Mouse (Mus musculus): ENCODE data around the gene Tbc1d4. TPM values are rescaled to one million over a fixed set of nuclear protein-coding genes. Genes with fewer than 3 reads are reported as not detected.

The Tbc1d4 gene
- polyA plus RNA-seq, 1 experiment from 2014 or later, result 8.5 TPM

DNA sequence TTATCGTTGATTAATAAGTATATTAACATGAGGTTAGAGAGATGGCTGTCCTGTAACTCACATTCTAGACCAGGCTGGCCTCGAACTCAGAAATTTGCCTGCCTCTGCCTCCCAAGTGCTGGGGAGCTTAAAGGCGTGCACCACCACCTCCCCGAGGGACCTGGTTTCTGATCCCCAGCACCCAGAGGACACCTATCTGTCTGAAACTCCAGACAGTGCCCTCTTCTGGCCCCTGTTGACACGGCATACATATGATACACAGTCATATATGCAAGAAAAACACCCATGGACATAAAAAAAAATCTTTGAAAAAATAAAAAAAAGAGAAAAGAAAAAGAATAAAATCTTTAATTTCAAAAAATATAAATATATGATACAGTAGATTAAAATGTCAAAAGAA lies 8.7 kb upstream of the Tbc1d4 start:
- WGBS, result 87% methylated on average over 5 of the region's 5 CpGs
- Histone ChIP-seq H3K27ac (replicated peaks) (no peak overlapping the region), H3K4me3 (no peak overlapping the region), H3K9me3 (no peaks in the 10 kb centered on the region), H3K9ac (replicated peaks) (no peak overlapping the region), H3K36me3 (no peaks in the 10 kb centered on the region), H3K27me3 (no peaks in the 10 kb centered on the region), H3K4me1 (no peaks in the 10 kb centered on the region), H3K4me2 (replicated peaks) (no peak overlapping the region)
- ATAC-seq (ENCODE audit: low FRiP score, low read depth), result no peak

DNA sequence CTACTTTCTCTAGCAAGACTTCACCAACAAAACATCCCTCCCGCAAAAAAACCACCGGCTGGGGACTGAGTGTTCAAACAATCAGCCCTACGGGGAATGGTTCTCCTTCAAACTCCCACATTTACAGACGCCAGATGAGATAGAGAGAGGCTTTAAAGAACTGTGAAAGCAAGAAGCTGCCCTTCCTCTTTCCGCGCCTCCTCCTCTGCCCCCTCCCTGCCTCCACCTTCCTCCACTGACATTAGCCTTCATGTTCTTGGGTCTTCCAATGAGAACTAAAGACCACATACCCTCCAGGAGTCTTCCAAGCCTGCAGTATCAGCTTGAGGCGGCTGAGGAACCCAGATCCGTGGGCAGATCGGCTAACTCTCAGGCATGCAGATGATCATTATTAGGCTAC lies 7.2 kb upstream of the Tbc1d4 start:
- no peak for ATAC-seq (ENCODE audit: low FRiP score, low read depth)
- WGBS, result 78% methylated on average over 9 of the region's 9 CpGs
- no peaks in the 10 kb centered on the region for H3K36me3 ChIP-seq
- H3K4me1 ChIP-seq, result no peaks in the 10 kb centered on the region
- H3K4me2 ChIP-seq (replicated peaks), result no peak overlapping the region
- H3K9me3 ChIP-seq, result no peaks in the 10 kb centered on the region
- H3K27ac ChIP-seq (replicated peaks), result no peak overlapping the region
- no peaks in the 10 kb centered on the region for H3K27me3 ChIP-seq
- no peak overlapping the region for H3K4me3 ChIP-seq
- no peak overlapping the region for H3K9ac ChIP-seq (replicated peaks)

DNA sequence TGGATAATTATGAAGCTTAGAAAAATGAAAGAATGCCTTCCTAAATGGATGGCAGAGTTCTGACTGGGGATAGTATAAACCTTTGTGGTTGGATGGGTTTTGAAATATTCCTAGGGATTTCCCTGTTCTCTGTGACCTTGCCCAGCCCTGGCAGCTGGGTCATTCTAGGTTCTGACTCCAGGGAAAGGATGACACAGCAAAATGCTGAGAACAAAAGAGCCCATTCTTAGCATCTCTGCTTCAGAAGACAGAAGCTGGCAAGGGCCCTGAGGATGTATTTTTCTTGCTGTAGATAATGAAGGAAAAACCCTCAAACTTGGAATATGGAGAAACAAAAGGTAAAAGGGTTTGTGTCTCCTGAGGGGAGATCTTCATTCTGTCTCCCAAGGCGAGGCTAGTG lies 4.2 kb upstream of the Tbc1d4 start:
- no peak overlapping the region for H3K4me2 ChIP-seq (replicated peaks)
- no peak for ATAC-seq (ENCODE audit: low FRiP score, low read depth)
- 52% methylated on average over 1 of the region's 1 CpGs for WGBS
- no peak overlapping the region for H3K27ac ChIP-seq (replicated peaks)
- H3K9me3 ChIP-seq, result no peaks in the 10 kb centered on the region
- no peak overlapping the region for H3K9ac ChIP-seq (replicated peaks)
- no peak overlapping the region for H3K4me3 ChIP-seq
- H3K36me3 ChIP-seq, result no peaks in the 10 kb centered on the region
- peaks cover 3% of the 10 kb centered on the region for H3K27me3 ChIP-seq
- no peaks in the 10 kb centered on the region for H3K4me1 ChIP-seq

DNA sequence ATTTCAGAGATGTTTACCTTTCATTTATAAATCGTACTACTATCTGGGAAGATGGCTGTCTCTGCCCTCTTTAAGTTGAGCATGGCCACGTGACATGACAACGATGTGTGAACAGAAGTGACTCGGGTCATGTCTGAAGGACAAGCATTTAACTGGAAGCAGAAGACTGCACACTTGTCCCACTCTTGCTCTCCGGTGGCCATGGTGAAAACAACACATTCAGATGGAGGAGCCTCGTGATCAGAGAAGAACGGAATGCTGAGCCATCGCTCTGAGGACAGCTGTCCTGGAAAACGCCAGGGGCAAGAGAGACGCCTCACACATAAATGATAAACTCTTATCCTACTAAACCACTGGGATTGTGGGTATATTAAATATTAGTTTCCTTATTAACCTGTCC lies 1.7 kb upstream of the Tbc1d4 start:
- H3K27me3 ChIP-seq, result peaks cover 18% of the 10 kb centered on the region
- no peak overlapping the region for H3K4me3 ChIP-seq
- ATAC-seq (ENCODE audit: low FRiP score, low read depth), result no peak
- no peak overlapping the region for H3K4me2 ChIP-seq (replicated peaks)
- H3K9ac ChIP-seq (replicated peaks), result no peak overlapping the region
- 87% methylated on average over 10 of the region's 10 CpGs for WGBS
- H3K9me3 ChIP-seq, result no peaks in the 10 kb centered on the region
- no peaks in the 10 kb centered on the region for H3K36me3 ChIP-seq
- H3K4me1 ChIP-seq, result peaks cover 8% of the 10 kb centered on the region; the same call in 1 of the 2 replicates
- no peak overlapping the region for H3K27ac ChIP-seq (replicated peaks)

DNA sequence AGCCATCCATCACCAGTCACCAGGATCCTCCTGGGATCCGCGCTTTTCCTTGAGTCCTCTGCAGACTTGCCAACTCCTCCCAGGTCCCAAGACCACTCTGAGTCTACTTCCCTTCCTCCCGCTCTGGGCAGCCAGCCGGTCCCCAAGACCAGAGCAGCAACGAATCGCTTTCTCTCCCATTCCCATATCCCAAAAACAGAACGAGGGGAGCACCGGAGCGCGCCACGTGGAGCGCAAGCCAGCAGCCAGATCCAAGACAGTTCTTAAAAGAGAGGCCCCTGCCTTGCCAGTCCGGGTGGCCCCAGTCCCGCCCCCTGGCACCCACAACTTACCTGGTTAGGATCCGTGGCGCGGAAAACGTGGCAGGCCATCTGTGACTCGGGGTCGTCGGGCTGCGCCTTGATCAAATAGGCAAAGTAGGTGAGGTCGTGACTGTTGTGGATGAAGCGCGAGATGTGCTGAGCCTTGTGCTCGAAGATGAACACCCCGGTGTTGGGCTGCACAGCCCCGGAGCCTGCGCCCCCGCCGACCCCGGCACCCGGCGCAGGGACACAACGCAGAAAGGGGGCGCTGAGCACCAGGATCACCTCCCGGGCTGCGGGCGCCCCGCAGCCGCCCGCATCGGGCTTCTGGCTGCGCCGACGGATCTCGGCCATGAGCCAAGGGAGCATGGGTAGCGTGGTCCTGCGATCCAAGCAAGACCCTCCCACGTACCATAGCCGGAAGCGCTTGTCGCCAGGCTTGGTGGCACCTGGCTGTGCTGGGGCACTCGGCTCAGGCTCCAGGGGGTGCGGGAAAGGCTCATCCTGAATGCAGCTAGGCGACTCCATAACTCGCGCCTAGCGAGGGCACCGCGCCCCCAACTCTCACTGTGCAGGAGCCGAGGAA lies 1.1 kb downstream of the Tbc1d4 start:
- peaks cover 18% of the 10 kb centered on the region for H3K27me3 ChIP-seq
- peak overlapping the region; percentile 70 for H3K4me3 ChIP-seq
- no peaks in the 10 kb centered on the region for H3K9me3 ChIP-seq
- H3K27ac ChIP-seq (replicated peaks), result no peak overlapping the region
- H3K36me3 ChIP-seq, result no peaks in the 10 kb centered on the region
- ATAC-seq (ENCODE audit: low FRiP score, low read depth), result peak; percentile 59
- H3K4me1 ChIP-seq, result peaks cover 8% of the 10 kb centered on the region; the same call in 1 of the 2 replicates
- peak overlapping the region; percentile 98 for H3K4me2 ChIP-seq (replicated peaks)
- peak overlapping the region; percentile 63 for H3K9ac ChIP-seq (replicated peaks)
- under 1% methylated on average over 62 of the region's 62 CpGs for WGBS

DNA sequence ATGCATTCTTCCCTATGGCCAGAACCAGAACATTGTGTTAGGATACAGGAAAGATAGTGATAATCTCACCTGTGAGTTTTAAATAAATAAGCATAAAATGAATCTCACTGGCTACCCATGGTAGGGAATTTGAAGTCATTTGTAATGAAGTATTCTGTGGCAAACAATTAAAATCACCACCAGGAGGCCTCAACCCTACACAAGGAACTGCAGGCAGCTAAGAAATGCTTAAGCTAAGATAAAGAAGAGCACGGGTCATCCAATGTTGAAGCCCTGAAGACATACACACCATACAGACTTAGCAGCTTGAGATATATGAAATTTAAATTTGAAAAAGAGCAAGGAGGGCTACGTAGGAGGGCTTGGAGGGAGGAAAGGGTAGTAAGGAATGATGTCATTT lies 3.1 kb downstream of the Tbc1d4 start:
- H3K4me2 ChIP-seq (replicated peaks), result no peak overlapping the region
- no peak for ATAC-seq (ENCODE audit: low FRiP score, low read depth)
- peaks cover 18% of the 10 kb centered on the region for H3K27me3 ChIP-seq
- H3K27ac ChIP-seq (replicated peaks), result no peak overlapping the region
- peaks cover 8% of the 10 kb centered on the region; the same call in 1 of the 2 replicates for H3K4me1 ChIP-seq
- 60% methylated on average over 2 of the region's 2 CpGs for WGBS
- no peaks in the 10 kb centered on the region for H3K9me3 ChIP-seq
- H3K9ac ChIP-seq (replicated peaks), result no peak overlapping the region
- no peaks in the 10 kb centered on the region for H3K36me3 ChIP-seq
- H3K4me3 ChIP-seq, result no peak overlapping the region

DNA sequence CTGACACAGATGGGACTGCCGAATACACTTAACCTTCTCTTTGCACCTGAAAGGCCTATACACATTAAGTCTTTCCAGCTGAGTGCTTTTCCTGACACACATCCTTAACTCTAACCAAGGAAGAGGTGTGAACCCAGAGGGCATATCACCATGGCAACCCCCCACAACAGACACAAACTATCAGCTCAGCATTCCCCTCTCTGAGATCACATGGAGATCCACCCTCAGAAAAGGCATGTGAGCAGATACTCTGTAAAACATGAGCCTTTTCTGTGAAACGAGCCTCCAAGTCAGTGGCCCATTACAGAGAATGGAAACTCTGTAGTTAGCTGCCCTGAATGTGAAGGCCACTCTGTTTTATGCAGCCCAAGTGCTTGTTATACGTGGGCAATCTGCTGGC lies 6.1 kb downstream of the Tbc1d4 start:
- H3K27me3 ChIP-seq, result peaks cover 12% of the 10 kb centered on the region
- ATAC-seq (ENCODE audit: low FRiP score, low read depth), result no peak
- WGBS, result 44% methylated on average over 3 of the region's 3 CpGs
- H3K36me3 ChIP-seq, result no peaks in the 10 kb centered on the region
- H3K4me2 ChIP-seq (replicated peaks), result no peak overlapping the region
- no peak overlapping the region for H3K27ac ChIP-seq (replicated peaks)
- no peak overlapping the region for H3K4me3 ChIP-seq
- H3K9ac ChIP-seq (replicated peaks), result no peak overlapping the region
- H3K9me3 ChIP-seq, result no peaks in the 10 kb centered on the region
- peaks cover 6% of the 10 kb centered on the region; the same call in 1 of the 2 replicates for H3K4me1 ChIP-seq

DNA sequence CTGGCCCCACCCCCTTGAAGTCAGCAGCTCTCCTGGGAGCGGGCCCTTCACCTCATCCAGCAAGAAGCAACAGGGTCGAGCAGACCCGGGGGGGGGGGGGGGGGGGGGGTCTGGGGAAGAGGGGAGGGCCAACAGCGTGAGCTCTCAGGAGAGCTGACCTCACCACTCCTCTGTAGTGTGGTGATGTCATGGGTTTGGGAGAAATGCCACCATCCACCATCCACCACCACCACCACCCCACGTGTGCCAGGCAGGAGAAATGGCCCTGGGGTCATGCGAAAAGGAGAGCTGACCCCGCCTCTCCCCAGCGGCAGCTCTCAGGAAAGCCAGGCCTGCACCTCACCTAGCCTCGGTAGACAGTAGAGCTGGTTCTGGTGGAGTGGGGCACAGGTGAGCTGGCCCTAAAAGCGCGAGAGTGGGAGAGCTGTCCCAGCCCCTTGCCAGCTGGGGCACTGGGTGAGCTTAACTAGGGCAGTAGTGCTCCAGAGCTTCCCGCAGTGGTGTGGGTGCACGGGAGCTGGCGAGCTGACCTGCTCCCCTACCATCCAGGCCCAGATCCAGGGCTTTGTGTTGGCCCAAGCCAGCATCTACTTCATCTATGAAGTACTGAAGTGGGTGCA lies 11.8 kb downstream of the Tbc1d4 start:
- H3K36me3 ChIP-seq, result no peaks in the 10 kb centered on the region
- no peak overlapping the region for H3K9ac ChIP-seq (replicated peaks)
- ATAC-seq (ENCODE audit: low FRiP score, low read depth), result peak; percentile 27

DNA sequence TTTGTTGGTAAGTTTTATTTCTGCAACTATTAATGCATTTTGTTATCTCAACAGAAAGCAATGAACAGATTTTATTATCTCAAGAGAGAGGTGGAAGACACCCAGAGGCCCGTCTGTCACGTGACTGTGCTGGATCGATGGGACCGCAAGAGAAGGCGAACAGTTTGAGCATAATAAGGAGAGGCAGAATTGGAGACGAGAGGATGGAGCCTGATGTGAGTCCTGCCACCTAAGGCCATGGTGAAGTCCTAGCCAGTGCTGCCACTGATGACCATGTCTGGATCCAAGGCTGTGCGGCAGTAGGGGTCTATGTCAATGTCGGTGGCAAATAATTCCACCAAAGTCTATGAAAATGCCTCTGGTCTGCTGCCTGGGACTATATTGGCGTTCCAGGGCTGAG lies 12.3 kb downstream of the Tbc1d4 start:
- Histone ChIP-seq H3K4me3 (no peak overlapping the region), H3K9ac (replicated peaks) (no peak overlapping the region), H3K27ac (replicated peaks) (no peak overlapping the region), H3K36me3 (no peaks in the 10 kb centered on the region), H3K4me1 (no peaks in the 10 kb centered on the region), H3K27me3 (no peaks in the 10 kb centered on the region), H3K4me2 (replicated peaks) (no peak overlapping the region), H3K9me3 (no peaks in the 10 kb centered on the region)
- no peak for ATAC-seq (ENCODE audit: low FRiP score, low read depth)
- 97% methylated on average over 9 of the region's 9 CpGs for WGBS

More for the DNA sequence above, 11.8 kb downstream of the Tbc1d4 start:
- Histone ChIP-seq H3K4me2 (replicated peaks) (no peak overlapping the region), H3K4me3 (no peak overlapping the region), H3K4me1 (no peaks in the 10 kb centered on the region), H3K27ac (replicated peaks) (no peak overlapping the region), H3K27me3 (no peaks in the 10 kb centered on the region), H3K9me3 (no peaks in the 10 kb centered on the region)
- WGBS, result 90% methylated on average over 12 of the region's 14 CpGs

DNA sequence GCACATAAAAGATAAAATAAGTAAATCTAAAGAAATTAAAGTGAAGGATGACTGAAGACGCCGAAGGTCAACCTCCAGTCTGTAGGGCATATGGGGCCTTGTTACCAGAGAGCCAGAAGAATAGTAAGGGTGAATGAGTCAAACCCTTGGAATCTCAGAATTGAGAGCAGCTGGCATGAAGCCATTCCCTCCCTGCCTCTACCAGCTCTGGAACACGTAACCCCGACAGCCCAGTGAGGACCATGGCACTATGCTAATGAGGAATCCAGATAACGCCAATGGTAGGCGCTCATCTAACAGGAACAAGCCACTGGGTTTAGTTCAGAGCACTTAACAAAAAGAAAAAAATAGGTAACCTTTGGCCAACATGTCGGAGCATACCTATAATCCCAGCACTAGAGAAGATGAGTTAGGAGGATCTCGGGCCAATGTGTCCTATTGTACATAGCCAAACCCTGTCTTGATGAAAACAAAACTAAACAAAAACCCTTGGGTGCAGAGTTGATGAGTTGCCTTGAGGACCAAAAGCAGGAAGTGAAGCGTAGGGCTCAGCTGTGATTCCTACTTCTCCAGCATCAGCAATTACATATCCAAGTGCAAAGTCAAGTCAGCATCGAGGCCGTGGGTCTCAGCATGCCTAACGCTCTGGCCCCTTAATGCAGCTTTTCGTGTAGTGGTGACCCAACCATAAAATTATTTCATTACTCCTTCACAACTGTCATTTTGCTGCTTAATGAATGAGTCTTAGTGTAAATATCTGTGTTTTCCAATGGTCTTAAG lies 13.5 kb downstream of the Tbc1d4 start:
- H3K9me3 ChIP-seq, result no peaks in the 10 kb centered on the region
- no peak overlapping the region for H3K27ac ChIP-seq (replicated peaks)
- H3K4me1 ChIP-seq, result no peaks in the 10 kb centered on the region
- 94% methylated on average over 13 of the region's 13 CpGs for WGBS
- H3K9ac ChIP-seq (replicated peaks), result no peak overlapping the region
- no peaks in the 10 kb centered on the region for H3K36me3 ChIP-seq
- no peak overlapping the region for H3K4me2 ChIP-seq (replicated peaks)
- ATAC-seq (ENCODE audit: low FRiP score, low read depth), result no peak
- no peaks in the 10 kb centered on the region for H3K27me3 ChIP-seq
- H3K4me3 ChIP-seq, result no peak overlapping the region

DNA sequence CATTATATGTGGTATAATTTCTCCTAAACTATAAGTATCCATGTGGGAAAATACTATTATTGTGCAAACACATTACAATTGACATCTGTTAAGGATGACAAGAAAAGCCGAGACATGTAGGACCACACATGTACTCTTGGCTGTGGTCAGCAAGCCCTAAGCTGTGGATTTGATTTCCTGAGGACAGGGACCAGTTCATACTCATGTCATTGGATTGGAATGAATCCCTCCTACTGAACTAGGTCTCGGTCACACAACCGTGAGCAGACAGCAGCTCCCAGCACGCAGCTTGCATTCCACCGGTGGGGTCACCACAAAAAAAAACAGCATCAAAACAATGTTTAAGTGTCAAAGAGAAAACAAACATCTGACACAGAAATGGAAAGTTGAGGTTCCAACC lies 15.0 kb downstream of the Tbc1d4 start:
- no peak overlapping the region for H3K27ac ChIP-seq (replicated peaks)
- no peaks in the 10 kb centered on the region for H3K27me3 ChIP-seq
- H3K9me3 ChIP-seq, result no peaks in the 10 kb centered on the region
- H3K36me3 ChIP-seq, result no peaks in the 10 kb centered on the region
- ATAC-seq (ENCODE audit: low FRiP score, low read depth), result no peak
- 87% methylated on average over 5 of the region's 5 CpGs for WGBS
- H3K4me2 ChIP-seq (replicated peaks), result no peak overlapping the region
- H3K4me3 ChIP-seq, result no peak overlapping the region
- no peaks in the 10 kb centered on the region for H3K4me1 ChIP-seq
- H3K9ac ChIP-seq (replicated peaks), result no peak overlapping the region

DNA sequence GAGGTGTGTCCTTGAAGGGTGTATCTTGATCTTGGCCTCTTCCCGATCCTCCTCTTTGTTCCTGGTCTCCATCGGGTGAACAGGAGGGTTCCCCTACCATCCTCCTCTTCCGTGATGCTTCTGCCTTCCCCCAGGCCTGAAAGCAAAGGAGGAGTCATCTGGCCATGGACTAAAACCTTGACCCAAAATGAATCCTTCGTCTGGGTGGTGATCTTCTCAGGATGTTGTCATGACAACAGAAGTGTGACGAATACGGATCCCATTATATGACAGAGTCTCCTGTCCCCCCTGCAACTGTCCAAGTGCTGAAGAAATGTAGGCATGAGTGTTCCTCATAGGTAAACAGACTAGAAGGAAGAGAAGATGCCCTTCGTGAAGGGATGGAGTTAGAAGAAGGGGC lies 15.7 kb downstream of the Tbc1d4 start:
- ATAC-seq (ENCODE audit: low FRiP score, low read depth), result no peak
- Histone ChIP-seq H3K9me3 (no peaks in the 10 kb centered on the region), H3K4me1 (no peaks in the 10 kb centered on the region), H3K27ac (replicated peaks) (no peak overlapping the region), H3K36me3 (no peaks in the 10 kb centered on the region), H3K27me3 (no peaks in the 10 kb centered on the region), H3K4me2 (replicated peaks) (no peak overlapping the region), H3K4me3 (no peak overlapping the region), H3K9ac (replicated peaks) (no peak overlapping the region)
- 86% methylated on average over 7 of the region's 7 CpGs for WGBS
